Mouse (Mus musculus) heart, embryonic 11.5 days (tissue): ENCODE measurements at regions not wholly inside any gene's neighbourhood (a gene's known extent, or its start where the extent isn't known, plus 50 kb on each side); places are given as distances from the start of the nearest gene placed in this dataset.

Experiments used
- ATAC-seq: fragments of 200-750 bp; cut with Nextera tagmentation; replicated peaks from 2 replicates; pipeline ENCODE4 v1.8.0; 2017; ENCODE audit warnings: moderate library complexity; ENCODE audit not compliant: insufficient number of reproducible peaks, low FRiP score, low TSS enrichment
- H3K27ac ChIP-seq: fragments of 300-500 bp; sonication (generic); 2 replicates; pipeline ENCODE4 v1.5.1; 2014; ENCODE audit warnings: mild to moderate bottlenecking, low read depth, low read length
- H3K27me3 ChIP-seq: fragments of 300-500 bp; sonication (generic); 2 replicates; pipeline ENCODE4 v1.6.1; 2014; ENCODE audit warnings: mild to moderate bottlenecking, low read length, mixed read lengths; ENCODE audit not compliant: control insufficient read depth, insufficient read depth
- H3K36me3 ChIP-seq: fragments of 300-500 bp; sonication (generic); 2 replicates; pipeline ENCODE4 v1.6.1; 2014; ENCODE audit warnings: mild to moderate bottlenecking, low read length, moderate library complexity, mixed read lengths; ENCODE audit not compliant: control insufficient read depth, insufficient read depth
- H3K4me1 ChIP-seq: fragments of 300-500 bp; sonication (generic); 2 replicates; pipeline ENCODE4 v1.6.1; 2014; ENCODE audit warnings: low read length; ENCODE audit not compliant: control insufficient read depth, insufficient read depth
- H3K4me2 ChIP-seq: fragments of 300-500 bp; sonication (generic); 2 replicates; pipeline ENCODE4 v1.6.1; 2014; ENCODE audit warnings: mild to moderate bottlenecking, moderate library complexity
- H3K4me3 ChIP-seq: fragments of 300-500 bp; sonication (generic); 2 replicates; pipeline ENCODE4 v1.5.1; 2014; ENCODE audit warnings: low read depth, low read length
- H3K9ac ChIP-seq: fragments of 300-500 bp; sonication (generic); 2 replicates; pipeline ENCODE4 v1.6.1; 2014; ENCODE audit warnings: mild to moderate bottlenecking, low read depth, low read length, moderate library complexity
- H3K9me3 ChIP-seq: fragments of 300-500 bp; sonication (generic); replicated peaks from 2 replicates; pipeline ENCODE4 v1.6.1; 2016; ENCODE audit warnings: low read length; ENCODE audit not compliant: control insufficient read depth
- WGBS: fragments of 180-500 bp; shearing (Covaris S2); extraction: QIAGEN DNeasy Blood & Tissue Kit; methylation state at CpG from one replicate; pipeline ENCODE4 v1.1.7; 2014; ENCODE audit not compliant: insufficient replicate concordance; 5-methylcytosine and 5-hydroxymethylcytosine counted together

DNA sequence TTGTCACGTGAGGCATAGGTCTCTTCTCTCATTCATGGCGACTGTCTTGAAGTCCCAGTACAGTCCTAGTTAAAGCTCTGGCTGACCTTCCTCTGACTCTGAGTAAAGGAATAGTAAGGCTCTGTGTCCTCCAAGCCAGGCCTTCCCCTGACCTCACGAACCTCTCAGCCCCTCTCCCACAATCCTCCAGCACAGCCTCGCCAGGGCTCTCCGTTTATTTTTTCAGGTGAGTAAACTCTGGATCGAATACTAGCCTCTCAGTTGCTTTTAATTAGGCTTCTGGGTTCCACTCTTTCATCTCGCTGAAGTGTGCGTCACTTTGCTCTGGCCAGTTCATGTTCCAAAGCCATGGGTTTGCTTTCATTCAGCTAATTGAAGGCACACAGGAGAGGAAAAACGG, 133.8 kb downstream of the Mylk4 start:
- Histone ChIP-seq H3K9me3 (no peaks in the 10 kb centered on the region), H3K9ac (no peak overlapping the region), H3K4me3 (no peak overlapping the region), H3K27me3 (no peaks in the 10 kb centered on the region), H3K4me1 (no peaks in the 10 kb centered on the region), H3K36me3 (no peaks in the 10 kb centered on the region), H3K27ac (no peak overlapping the region), H3K4me2 (no peak overlapping the region)
- ATAC-seq: no peak
- 61% methylated on average over 9 of the region's 9 CpGs for WGBS

DNA sequence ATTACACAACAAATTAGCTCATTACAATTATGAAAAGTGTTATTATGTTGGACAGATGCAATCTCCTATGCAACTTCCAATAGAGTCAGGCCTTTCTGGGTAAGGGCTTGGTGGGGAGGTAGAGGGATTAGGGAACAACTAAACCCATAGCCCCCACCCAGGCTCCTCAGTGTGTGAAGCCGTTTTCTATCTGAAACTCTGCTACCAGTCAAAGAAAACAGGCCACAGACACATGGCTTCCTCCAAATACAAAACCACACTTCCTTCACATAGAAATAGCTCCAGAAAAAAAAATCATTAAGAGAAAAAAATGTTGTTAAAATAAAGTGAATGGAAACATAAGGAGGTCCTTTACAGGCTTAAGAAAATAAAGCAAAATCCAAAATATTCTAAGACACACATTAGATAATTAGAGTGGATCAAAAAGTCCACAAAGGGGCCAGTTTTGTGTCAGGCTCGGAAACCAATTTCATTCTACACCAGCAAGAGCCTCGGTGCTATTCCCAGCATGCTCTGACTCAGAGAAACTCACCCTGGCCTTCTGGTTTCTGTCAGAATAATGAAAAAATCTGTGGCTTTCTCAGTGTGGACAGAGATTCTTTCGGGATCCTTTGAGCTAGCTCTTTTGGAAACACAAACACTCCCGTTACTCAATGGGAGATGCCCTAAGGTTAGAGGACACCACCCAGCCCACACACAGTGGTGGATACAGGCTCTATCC, 140.6 kb downstream of the Mylk4 start:
- Histone ChIP-seq H3K27me3 (no peaks in the 10 kb centered on the region), H3K36me3 (no peaks in the 10 kb centered on the region), H3K9ac (no peak overlapping the region), H3K4me2 (no peak overlapping the region), H3K27ac (no peak overlapping the region), H3K4me1 (no peaks in the 10 kb centered on the region), H3K4me3 (no peak overlapping the region), H3K9me3 (no peaks in the 10 kb centered on the region)
- no peak for ATAC-seq
- WGBS: 36% methylated on average over 5 of the region's 5 CpGs

DNA sequence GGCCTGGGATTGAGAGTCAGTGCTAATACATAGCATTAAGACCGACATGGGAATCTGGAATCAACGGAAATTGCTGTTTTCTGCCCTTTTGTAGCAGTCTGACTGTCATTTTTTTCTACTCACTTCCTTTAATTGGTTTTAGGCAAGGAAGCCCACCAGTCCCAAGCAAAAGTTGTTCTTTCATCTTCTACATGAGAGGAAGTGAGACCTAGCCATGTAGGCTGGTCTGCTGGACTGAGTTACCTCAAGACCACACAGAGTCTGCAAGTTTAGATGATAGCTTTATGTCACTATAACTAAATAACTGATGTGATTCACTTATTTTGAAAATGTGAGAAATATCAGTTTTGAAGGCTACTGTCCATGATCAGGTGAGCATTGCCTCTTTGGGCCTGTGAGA, 142.8 kb downstream of the Mylk4 start:
- no peaks in the 10 kb centered on the region for H3K4me1 ChIP-seq
- H3K27me3 ChIP-seq: no peaks in the 10 kb centered on the region
- ATAC-seq: no peak
- H3K4me3 ChIP-seq: no peak overlapping the region
- H3K36me3 ChIP-seq: no peaks in the 10 kb centered on the region
- H3K9me3 ChIP-seq: no peaks in the 10 kb centered on the region
- no peak overlapping the region for H3K4me2 ChIP-seq
- WGBS: 75% methylated on average over 2 of the region's 2 CpGs
- no peak overlapping the region for H3K9ac ChIP-seq
- no peak overlapping the region for H3K27ac ChIP-seq

DNA sequence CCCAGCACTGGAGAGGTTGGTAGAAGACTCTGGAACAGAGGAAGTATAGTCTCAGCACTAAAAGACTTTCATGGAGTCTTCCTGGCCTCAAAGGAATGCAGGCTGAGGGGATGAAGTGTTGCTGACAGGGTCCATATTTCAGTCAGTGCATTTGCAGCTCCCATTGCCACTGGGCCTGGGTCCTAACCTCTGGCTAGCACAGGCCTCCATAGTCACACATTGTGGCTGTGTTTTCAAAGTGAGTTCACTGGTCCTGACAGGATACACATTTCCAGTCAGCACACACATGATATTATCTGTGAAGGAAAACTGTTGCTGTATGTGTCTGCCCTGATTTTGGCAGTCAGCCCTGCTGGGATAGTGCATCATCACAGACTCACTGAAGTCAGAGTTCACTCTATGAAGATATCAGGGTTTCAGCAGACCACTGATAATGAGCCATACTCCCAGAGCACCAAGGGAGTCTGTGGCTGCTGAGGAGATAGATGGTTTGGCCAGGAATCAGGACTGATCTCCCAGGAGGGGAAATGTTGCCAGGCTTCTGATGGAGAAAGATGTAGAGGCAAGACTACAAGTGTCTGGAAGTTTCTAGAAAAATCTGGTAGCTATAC, 153.5 kb downstream of the Mylk4 start:
- no peak overlapping the region for H3K4me2 ChIP-seq
- H3K4me1 ChIP-seq: 0 out of 2 replicates have a peak, but pooled peaks cover 7% of the 10 kb centered on the region
- H3K27ac ChIP-seq: peak overlapping the region; percentile 29; the same call in 1 of the 2 replicates
- H3K36me3 ChIP-seq: no peaks in the 10 kb centered on the region
- no peaks in the 10 kb centered on the region for H3K9me3 ChIP-seq
- H3K27me3 ChIP-seq: no peaks in the 10 kb centered on the region
- no peak overlapping the region for H3K9ac ChIP-seq
- peak; percentile 72; the same call in 1 of the 2 replicates for ATAC-seq
- H3K4me3 ChIP-seq: no peak overlapping the region

DNA sequence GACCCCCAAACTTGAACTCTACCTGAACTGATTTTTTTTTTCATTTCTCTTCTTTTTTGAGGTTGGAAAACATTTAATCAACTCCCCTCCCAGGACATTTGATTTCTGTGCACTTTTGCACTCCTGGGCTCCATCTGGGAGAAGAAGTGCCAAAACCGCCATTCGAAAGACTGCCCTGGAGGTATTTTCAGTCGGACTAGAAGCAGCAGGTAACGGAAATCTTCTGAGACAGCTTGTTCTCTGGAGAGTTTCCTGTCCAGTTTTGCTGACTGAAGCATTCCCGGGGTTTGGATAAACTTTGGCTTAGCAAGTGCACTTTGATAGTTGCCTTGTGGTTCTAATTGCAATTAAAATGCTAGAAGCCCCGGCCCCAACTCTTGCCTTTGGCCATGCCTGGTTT, 169.8 kb downstream of the Mylk4 start:
- Histone ChIP-seq H3K4me3 (no peak overlapping the region), H3K9ac (no peak overlapping the region), H3K27me3 (no peaks in the 10 kb centered on the region), H3K36me3 (no peaks in the 10 kb centered on the region), H3K27ac (no peak overlapping the region), H3K4me2 (no peak overlapping the region), H3K9me3 (no peaks in the 10 kb centered on the region), H3K4me1 (peaks cover 17% of the 10 kb centered on the region)
- WGBS: 43% methylated on average over 6 of the region's 6 CpGs
- ATAC-seq: no peak

DNA sequence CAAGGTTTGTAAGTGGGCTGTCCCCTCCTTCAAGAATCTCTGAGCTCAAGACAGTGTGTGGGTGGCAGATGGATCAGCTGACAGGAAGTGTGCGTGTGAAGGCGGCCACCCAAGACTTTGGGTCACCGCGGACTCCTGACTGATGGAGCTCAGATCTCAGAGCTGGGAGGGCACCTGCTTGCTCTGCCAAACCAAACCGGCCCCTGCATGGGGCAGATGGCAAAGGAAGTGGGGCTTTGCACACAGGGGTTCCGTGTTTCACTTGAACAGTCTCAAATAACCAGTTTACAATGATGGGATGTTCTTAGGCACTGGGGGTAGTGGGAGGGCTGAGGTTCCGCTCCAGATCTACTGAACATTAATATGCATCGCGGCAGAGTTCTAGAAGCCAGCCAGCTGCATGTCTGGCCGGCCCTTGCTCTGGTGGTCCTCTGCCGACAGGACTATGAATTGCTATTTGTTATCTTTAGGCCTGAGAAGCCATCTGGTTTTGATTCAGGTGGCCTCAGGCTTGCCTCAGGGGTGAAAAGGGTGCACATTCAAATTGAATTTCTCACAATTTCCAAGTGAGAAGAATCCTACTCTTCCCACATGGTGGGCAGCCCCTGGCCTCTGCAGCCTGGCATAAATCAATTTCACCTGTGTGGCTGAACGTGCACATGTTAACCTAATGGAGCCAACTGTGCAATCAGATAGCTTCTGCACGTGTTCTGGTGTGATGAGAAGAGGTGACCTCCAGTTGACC, 172.0 kb downstream of the Mylk4 start:
- no peak for ATAC-seq
- Histone ChIP-seq H3K27ac (no peak overlapping the region), H3K4me2 (no peak overlapping the region)

DNA sequence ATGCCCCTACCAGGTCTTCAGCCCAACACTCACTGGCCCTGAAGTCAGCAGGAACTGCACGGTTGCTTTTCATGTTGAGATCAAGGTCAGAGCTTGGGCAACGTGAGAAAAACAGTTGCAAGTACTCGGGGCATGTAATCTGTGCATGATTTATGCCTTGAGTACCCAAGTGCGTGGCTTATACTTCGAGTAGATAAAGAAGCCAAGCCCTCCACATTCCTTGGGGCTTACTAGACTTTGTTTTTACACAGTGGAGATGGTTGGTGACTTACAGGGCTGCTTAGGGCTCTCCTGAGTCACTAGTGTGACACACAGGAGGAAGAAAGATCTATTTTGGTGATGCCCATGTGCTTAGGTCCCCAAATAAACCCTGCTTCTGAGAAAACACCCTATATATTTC, 172.8 kb downstream of the Mylk4 start:
- ATAC-seq: no peak
- Histone ChIP-seq H3K9me3 (no peaks in the 10 kb centered on the region), H3K4me2 (no peak overlapping the region), H3K27me3 (no peaks in the 10 kb centered on the region), H3K4me3 (no peak overlapping the region), H3K4me1 (peaks cover 17% of the 10 kb centered on the region), H3K27ac (no peak overlapping the region), H3K9ac (no peak overlapping the region), H3K36me3 (no peaks in the 10 kb centered on the region)
- 22% methylated on average over 5 of the region's 5 CpGs for WGBS

More for the DNA sequence above, 172.0 kb downstream of the Mylk4 start:
- H3K27me3 ChIP-seq: no peaks in the 10 kb centered on the region
- H3K4me1 ChIP-seq: peaks cover 17% of the 10 kb centered on the region
- no peaks in the 10 kb centered on the region for H3K9me3 ChIP-seq
- no peak overlapping the region for H3K9ac ChIP-seq
- 41% methylated on average over 13 of the region's 13 CpGs for WGBS
- no peaks in the 10 kb centered on the region for H3K36me3 ChIP-seq
- H3K4me3 ChIP-seq: no peak overlapping the region

DNA sequence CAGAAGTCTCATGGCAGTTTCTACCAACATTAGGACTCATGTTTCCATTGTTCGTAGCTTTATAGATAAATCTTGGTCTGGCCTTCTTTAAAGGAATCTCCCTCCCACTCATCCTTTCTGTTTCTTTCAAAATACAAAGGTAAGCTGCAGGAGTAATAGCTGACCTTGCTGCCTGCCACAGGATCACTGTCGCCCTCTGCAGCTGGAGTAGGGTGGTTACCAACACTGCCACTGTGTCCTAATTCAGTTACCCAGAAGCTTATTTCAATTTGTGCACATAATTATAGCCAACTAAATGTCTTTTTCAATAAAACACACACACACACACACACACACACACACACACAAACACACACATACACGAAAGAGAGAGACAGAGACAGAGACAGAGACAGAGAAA, 175.3 kb downstream of the Mylk4 start:
- Histone ChIP-seq H3K9me3 (no peaks in the 10 kb centered on the region), H3K27me3 (no peaks in the 10 kb centered on the region), H3K4me1 (peaks cover 17% of the 10 kb centered on the region), H3K27ac (no peak overlapping the region), H3K4me2 (no peak overlapping the region), H3K36me3 (no peaks in the 10 kb centered on the region), H3K9ac (no peak overlapping the region), H3K4me3 (no peak overlapping the region)
- 69% methylated on average over 3 of the region's 3 CpGs for WGBS
- ATAC-seq: no peak
